Mouse (Mus musculus) kidney, postnatal 14 days (tissue): ENCODE measurements around the gene Cfap299.

Source experiments
- DNase-seq: peaks from one replicate; pipeline ENCODE4 v3.0.0; 2022; ENCODE audit warnings: mixed read lengths

Gene Cfap299

DNA sequence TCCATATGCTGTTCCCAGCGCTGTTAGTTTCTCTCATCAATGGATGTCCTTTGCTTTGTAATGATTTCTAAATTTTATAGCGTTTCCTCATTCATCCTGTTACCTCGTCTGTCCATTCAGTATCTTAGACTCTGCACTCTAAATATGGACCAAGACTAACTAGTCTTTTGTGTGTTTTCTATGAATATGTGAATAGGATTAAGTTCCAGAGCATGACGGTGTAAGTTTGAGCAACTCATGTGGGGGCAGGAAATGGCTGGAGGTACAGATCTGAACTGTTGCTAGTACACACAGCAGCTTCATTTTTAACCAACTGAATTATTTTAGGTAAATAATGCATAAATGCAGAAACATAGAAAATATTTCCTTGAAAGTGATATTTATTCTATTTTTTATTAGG, 51.3 kb downstream of the Cfap299 start:
- DNase-seq, result no peak

DNA sequence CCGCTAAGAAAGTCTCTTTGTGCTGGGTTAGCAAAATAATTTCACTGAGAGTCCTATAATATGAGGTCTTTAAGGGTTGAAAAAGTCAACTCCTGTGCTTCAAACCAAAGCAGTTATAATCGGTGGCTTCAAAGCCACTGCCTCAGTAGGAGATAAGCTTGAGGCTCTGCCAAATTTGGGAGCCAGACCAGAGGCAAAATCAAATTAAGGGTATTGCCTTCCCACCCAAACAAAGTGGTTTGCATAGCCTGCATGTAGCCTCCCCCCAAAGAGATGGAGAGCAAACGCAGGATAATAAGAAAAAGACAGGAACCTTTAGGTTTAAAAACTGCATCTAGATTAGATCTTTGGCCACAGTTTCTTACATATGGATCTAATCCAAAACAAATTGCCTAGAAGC, 58.0 kb downstream of the Cfap299 start:
- DNase-seq, result no peak

DNA sequence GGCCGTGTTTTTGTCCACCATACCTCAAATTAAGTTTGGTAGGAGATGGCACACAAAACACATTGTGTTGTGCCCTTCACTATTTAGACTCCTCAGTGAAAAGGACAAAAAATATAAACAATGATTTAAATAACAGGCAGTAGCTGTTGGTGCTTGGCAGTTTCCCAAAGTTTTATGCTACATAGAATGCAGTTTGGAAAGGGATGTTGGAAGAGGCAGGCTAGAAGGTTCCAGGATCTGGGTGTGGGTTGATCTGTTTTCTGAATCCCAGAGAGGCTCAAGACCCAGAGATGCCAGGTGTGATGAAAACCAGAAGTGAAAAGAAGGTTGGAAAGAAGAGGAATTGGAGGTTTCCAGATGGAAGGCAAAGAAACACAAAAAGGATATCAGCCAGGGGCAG, 73.1 kb downstream of the Cfap299 start:
- DNase-seq, result no peak

DNA sequence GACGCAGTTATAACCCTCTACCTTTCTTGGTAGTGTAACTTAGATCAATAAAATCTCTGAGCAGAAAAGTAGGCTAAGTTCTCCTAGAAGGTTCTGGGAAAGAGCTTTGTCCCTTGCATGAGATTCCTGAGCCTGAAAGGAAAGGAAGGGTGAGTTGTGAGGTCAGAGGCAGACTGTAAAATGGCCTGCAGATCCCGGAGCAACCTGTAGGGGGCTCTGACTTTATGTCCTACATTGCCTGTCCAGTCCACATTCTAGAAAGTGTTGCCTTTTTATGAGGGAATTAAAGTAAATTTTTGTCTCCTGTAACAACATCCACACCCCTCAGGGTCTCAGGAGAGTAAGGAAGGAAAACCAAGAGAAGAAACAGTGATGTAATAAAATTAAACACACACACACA, 81.0 kb downstream of the Cfap299 start:
- peak; percentile 12 for DNase-seq

DNA sequence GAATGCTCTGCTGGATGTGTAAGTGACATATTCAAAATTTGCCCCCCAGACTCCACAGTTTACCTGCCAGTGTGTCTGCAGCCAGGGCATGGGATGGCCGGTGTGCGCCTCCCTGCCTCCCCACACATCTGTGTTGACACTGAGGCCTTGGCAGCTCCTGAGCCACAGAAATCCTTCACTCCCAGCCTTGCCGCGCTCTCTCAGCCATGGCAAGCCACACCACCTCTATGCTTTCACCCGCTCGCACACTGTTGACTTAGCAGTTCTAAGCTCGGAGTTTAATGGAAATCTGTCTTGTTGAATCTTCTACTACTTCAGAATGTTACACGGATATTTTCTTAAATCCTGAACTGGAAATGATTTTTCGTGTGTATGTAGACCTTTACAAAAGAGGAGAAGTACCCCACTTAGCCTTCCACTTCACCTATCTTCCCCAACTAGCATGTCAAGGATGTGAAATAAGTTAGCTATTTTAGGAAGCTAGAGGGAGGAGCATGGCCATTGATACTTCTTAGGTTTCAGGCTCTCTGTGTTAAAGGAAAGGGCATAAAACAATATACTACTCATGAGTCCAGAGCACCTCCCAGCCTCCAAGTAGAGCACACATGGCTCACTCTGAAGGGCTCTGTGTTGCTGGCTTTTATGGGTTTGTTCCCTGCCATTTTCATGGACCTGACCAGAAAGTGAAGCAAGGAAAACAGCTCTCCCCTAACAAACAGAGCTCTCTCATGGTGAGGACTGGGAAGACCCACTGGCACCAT, 87.5 kb downstream of the Cfap299 start:
- DNase-seq, result peak; percentile 12

DNA sequence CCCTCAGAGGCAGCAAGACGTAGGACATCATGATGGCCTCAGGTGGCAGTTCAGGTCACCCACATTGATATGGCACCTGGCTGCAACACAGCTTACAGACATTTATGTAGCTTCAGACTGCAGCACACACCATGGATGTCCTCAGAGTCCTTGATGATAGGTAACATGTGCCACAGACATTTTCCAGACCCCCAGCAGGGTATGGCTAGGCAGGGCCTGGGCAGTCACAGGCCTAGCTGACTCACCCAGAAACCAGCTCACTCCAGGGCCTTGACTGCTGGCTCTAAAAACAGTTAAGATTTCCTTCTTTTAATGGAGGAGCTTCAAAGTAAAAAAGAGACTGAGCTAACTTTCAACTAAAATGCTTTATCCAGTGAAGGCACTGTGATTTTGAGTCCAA, 95.9 kb downstream of the Cfap299 start:
- no peak for DNase-seq

DNA sequence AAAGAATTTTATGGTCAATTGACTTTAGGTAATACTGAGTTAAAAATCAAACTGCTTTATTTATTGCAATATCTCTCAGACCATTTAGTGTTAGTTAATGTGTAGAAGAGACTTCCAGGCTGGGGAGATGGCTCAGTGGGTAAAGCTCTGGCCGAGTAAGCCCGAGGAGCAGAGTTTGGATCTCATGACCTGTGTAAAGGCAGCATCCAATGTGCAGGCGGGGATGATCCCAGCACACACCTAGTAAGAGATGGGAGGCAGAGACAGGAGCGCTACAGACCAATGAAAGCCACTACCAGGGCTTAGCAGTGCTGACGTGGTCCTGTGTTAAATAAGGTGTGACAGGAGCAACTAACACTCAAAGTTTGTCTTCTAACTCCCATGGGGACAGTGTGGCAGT, 97.0 kb downstream of the Cfap299 start:
- DNase-seq, result peak; percentile 23

DNA sequence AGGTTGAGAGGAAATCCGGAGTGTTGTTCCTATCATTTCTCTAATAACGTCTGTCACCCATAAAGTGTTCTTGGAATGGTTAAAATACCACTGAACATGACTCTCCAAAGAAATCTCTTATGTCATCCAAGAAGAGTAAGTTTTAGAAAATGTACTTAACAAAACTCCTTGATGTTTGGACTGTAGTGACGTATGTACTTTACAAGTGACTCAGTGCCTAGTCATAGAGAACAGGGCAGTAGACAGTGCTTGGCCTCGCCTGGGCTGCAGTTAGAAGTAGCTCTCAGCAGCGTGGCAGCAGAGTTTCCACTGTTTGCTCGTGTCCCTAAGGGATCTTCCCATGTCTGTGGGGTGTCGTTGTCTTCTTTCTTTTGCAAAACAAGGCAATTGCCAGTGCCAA, 101.0 kb downstream of the Cfap299 start:
- no peak for DNase-seq

DNA sequence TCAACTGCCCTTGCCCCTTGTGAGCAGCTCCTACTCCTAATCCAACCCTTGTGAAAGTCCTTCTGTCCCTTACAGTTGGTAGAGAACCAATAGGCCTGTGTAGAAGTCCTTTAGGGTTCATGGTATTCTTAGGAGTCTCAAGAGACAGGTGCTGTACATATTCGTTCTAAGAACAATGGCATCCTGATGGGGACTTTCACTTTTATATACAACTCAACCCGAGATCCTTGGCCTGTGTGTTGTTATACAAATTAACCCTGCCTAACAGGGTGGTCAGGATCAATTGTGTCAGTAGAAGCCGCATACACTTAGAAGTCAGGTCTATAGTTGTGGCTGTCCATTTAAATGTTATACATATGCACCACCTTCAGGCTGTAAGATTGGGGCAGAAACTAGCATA, 109.6 kb downstream of the Cfap299 start:
- no peak for DNase-seq

DNA sequence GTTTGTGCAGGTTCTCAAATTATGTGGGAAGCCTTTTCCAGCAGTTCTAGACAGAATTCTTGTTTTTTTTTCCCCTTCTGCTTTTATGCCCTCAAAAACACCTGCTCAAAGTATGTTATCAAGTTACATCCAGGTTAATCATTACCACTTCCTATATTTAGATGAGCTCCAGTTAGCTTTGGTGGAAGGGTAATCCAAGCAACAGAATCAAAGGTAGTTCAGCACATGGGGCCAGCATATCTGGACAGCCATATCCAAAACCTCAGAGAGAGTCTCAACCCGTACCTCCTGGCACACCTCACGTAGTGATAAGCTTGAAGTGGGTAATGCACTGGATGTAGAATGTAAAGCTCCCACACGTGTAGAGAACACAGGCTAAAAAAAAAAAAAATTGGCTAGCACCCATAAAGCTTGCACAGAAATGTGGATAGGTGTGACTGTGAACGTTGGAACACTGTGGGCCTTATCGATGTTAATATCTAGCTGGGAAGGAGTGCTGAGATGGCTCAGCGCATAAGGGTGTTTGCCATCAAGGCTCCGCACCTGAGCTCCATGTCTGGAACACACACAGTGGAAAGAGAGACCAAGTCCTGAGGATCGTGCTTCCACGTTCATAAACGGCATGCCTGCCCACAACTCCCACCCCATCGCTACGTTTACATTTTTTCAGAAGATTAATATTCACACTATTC, 117.8 kb downstream of the Cfap299 start:
- no peak for DNase-seq

DNA sequence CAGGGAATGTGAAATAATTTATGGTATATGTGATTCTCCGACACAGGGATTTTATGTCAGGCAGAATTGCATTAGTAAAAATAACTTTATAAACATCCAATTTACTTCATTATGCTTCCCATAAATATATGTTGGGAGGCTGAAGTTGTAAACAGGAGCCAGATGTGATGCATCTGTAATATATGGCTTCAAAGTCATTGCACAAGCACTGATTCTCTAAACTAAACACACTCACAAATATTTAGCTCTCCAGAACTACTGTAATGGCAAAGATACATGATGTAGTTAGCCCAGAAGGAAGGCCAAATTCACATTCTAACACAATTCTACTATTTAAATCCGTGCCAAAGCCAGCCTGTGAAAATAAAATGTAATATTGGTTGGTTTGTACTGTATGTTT, 120.8 kb downstream of the Cfap299 start:
- DNase-seq, result no peak

DNA sequence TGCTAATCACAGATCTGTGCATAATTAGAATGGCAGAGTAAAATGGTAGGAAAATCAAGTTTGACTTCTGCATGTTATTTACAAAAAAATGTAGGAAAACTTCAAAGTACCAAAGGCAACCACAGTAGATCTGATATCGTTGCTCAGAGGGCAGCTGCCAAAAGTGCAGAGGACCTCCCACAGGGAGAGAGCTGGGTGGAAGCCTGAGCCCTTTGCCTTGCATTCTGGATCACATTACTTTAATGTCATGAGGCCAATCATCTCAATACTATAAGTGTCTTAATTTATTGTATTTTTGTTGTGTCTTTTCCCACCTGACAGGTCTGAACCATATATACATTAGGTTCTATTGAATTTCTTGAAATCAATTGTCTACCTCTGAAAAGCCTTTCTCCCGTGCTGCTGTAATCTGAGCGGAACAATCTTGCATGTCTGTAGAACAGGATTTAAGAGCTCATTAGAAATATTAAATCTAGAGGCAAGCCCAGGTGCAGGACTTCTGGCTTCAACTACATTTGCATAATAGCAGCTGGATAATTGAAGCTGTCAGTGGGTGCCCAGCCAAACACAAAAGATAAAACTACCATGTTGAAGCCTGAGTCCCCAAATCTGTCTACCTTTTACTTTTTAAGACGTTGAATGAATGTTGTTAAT, 137.9 kb downstream of the Cfap299 start:
- DNase-seq, result no peak

DNA sequence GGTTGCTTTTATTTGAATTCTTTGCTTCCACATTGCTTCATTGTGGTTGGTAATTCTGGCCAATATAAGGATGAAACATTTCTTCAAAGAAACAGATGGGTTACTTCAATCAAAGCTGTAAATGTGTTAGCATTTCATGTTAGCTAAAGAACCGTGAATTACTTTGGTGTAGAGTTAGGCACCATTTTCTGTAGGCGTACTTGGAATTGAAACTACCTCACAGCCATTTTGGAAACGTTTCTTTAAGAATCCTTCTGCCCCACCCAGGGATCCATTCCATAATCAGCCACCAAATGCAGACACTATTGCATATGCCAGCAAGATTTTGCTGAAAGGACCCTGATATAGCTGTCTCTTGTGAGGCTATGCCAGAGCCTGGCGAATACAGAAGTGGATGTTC, 140.9 kb downstream of the Cfap299 start:
- DNase-seq, result no peak

DNA sequence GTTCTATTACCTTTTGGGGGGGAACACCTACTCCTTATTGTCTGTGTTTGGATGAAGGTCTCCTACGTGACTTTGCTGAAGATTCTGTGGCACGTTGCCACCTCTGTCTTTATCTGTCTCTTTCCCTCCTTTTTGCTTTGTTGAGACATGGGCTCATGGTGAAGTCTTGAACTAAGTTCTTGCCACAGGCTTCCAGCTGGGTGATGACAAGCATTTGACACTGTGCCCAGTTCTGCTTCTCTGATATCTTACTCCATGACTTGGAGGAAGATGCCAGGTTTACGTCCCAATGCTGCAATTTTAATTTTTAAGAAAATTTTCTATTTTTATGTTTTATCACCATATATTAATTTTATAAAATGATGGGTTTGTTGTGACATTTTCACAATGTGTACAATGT, 147.4 kb downstream of the Cfap299 start:
- DNase-seq, result no peak

DNA sequence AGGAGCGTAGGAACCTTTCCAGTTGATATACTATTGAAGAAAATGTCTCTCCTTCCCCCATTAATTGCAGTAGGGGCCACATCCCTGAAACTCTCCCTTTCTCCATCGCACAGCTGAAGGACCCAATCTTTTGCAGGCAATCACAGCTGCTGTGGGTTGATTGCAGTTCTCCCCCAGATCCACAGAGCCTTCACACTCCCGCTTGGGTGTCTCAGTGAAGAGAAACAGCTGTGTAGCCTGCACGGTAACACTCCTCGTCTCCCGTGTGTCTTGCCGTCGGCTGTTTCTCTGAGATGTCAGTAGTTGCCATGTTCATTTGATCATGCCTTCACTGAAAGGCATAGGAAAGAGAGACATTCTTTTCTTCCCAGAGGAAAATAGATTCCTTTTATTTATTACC, 148.2 kb downstream of the Cfap299 start:
- no peak for DNase-seq

DNA sequence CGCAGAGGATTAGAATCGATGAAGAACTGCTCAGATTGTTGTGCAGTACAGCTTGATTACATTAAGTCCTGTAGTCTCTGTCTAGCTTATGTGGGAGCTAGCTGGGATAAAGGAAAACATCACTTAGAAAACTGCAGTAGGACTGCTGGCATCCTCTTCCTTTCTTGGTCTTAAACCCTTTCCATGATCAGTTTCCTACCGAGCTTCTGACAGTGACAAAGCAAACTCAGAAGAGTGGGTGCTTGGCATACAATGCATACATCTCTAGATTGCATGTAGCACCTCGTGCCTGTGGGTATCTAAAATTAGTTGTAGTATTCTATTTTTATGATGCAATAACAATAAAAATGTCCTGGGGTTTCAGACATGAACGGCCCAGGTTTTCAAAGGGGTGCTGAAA, 154.4 kb downstream of the Cfap299 start:
- DNase-seq, result no peak

DNA sequence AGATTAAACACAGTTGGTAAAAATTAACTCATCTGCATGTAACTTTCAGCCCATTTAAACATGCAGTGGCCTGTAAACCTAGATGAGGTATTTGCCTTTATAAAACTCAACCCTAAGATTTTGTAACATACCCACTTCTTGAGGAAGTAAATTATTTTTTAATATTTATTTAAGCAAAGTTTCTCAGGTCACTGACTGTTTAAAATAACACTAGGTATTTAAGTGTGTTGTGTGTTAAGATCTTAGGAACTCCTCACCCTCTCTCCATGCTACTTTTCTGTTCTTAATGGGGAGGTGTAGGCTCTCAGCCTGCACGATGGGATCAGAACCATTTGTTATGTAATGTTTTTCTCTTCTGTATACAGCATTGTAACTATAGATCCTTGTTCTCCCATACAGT, 156.1 kb downstream of the Cfap299 start:
- no peak for DNase-seq

DNA sequence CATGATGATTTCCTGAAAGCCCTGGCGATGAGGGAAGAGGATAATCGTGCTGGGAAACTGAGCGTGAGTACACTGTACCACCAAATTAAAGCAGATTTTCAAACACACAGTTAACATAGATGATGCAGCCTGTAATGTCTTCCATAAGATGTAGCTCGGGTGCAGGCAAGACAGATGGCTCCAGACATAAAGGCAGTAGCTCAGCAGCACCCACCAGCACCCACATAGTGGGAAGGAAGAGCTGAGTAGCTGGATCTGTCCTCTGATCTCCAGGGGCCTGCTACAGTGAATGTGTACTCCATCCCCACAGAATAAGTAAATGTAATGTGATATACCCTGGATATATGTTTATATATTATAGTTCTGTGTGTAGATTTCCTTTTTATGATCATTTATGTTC, 169.2 kb downstream of the Cfap299 start:
- no peak for DNase-seq

DNA sequence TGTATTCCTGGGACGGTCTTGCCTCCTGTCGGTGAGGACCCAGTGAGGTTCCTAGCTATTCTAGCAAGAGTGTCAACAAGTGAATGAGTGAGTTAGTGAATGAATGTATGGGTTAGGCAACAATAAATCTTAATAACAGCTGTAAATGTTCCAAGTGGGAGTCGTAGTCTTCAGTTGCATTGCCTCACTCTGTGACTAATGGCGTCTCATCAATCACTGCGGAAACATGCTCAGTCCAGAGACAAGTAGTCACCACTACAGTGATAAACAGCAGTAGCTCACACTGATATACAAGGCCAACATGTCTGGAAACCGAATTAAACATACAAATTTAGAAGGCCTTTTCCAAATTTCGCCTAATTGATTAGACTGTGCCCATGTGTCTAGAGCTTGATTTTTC, 187.1 kb downstream of the Cfap299 start:
- DNase-seq, result no peak

DNA sequence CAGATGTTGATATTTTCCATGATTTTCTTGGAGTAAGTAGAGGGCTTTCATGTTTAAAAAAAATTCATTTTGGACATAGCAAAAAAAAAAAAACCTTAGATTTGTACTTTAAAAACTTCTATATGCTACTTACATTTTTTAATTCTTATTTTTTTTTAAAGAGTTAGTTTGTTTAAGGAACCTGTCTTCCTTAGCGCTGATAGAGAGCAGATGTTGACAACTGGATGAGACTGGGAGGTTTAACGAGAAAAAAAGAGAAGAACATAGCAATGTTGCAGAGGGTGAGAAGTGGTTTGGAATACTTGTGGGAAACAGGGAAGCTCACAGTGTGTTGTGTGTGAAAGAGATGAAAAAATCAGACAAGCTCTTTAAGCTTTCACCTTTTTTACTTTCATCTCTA, 191.0 kb downstream of the Cfap299 start:
- no peak for DNase-seq

DNA sequence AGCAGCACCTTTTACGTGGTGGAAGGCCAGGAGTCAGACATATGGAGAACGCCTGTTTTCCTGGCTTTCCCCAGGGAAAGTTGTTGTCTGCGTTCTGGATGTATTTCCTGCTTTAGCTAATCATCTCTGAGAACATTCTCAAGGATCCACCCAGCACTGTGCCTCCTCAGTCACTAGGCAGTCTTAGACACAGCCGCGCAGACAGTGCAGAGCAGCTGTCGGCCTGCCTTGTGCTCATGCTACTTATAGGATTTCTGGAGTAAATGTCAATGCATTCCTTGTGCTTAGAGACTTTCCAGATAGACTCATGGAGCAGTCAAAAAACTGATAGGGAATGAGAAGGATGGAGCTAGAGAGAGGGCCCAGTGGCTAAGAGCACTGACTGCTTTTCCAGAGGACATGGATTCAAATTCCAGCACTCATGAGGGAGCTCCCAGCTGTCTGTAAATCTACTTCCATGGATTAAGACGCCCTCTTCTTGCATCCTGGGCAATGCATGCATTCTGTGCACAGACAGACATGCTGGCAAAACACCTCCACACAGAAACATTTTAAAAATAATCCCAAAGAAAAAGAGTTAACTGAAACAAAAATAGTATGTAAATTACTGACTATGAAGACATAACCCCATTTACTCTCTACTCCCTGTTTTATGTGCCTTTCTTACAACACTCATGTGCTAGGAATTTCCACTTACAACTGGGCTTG, 193.3 kb downstream of the Cfap299 start:
- no peak for DNase-seq

DNA sequence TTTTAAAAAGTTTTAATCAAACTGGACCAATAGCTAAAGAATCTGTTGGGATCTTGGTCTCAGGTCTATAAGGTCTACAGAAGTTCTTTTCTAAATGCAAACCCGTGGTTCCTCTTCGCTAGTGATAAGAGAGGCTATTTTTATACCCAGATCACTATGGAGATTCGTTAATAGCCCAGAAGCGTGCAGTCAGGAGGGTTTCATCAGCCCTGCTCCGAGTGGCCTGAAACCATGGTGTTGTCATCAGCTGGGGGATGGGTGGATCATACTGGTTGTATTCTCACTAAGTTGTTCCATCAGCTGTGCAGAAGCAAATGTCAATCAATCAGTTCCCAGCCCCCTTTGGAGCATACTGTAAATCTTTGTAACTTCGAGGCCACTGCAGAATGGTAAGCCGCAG, 193.9 kb downstream of the Cfap299 start:
- DNase-seq, result peak; percentile 4

DNA sequence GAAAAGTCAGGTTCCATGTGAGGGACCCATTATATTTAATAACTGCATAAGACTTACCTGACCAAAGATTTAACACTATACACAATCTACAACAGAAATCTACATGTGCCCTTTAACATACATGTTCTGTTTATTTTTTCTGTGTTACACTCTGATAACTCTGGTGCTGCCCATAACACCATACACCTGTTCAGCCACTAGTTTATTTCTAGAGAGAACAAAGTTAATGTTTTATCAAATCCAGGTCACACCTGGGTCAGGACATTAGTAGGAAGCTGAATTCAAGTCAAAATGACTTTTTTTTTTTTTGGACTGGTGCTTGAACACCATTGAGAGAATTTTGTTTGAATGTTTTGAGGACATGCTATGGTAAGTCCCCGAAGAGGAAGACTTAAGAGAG, 194.7 kb downstream of the Cfap299 start:
- DNase-seq, result peak; percentile 6

DNA sequence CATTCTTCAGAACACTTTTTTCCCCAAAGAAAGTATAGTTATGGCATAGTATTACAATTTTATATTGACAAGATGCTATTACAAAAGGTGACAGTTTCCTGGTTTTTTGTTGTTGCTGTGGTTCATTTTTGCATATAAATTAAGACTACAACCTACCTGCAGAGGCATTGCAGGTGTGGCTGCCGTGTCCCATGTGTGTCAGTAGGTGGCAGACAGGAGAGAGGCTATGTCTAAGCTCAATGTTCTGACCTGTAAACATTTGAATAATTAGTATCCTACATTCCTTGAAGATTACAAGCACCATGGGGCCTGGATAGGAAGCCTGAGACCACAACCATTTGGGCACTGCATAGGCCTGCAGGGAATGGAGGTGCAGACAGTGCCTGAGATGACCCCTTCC, 212.2 kb downstream of the Cfap299 start:
- DNase-seq, result no peak
